Mouse (Mus musculus) forebrain, embryonic 13.5 days (tissue): ENCODE results near the gene Slc5a11. TPM values are rescaled to one million over a fixed set of nuclear protein-coding genes. Genes with fewer than 3 reads are reported as not detected.

Experiments used
- ATAC-seq: fragments of 200-750 bp; cut with Nextera tagmentation; 2 replicates; pipeline ENCODE4 v1.8.0; 2017
- H3K27ac ChIP-seq: fragments of 300-500 bp; sonication (generic); 2 replicates; pipeline ENCODE4 v1.5.1; 2015; ENCODE audit warnings: inconsistent platforms, mild to moderate bottlenecking, moderate library complexity
- H3K27me3 ChIP-seq: fragments of 300-500 bp; sonication (generic); 2 replicates; pipeline ENCODE4 v1.6.1; 2015; ENCODE audit warnings: mild to moderate bottlenecking, inconsistent platforms
- H3K36me3 ChIP-seq: fragments of 300-500 bp; sonication (generic); 2 replicates; pipeline ENCODE4 v1.6.1; 2015; ENCODE audit warnings: mild to moderate bottlenecking, inconsistent platforms; ENCODE audit not compliant: poor library complexity, severe bottlenecking
- H3K4me1 ChIP-seq: fragments of 300-500 bp; sonication (generic); 2 replicates; pipeline ENCODE4 v1.6.1; 2015; ENCODE audit warnings: inconsistent platforms
- H3K4me2 ChIP-seq: fragments of 300-500 bp; sonication (generic); 2 replicates; pipeline ENCODE4 v1.6.1; 2015; ENCODE audit warnings: inconsistent platforms, mild to moderate bottlenecking, moderate library complexity
- H3K4me3 ChIP-seq: fragments of 300-500 bp; sonication (generic); 2 replicates; pipeline ENCODE4 v1.5.1; 2015; ENCODE audit warnings: mild to moderate bottlenecking, inconsistent platforms
- H3K9ac ChIP-seq: fragments of 300-500 bp; sonication (generic); 2 replicates; pipeline ENCODE4 v1.6.1; 2015; ENCODE audit warnings: mild to moderate bottlenecking, inconsistent platforms
- H3K9me3 ChIP-seq: fragments of 300-500 bp; sonication (generic); replicated peaks from 2 replicates; pipeline ENCODE4 v1.6.1; 2016; ENCODE audit warnings: inconsistent platforms
- WGBS: fragments of 180-500 bp; shearing (Covaris S2); methylation state at CpG from one replicate; pipeline ENCODE4 v1.1.7; 2015; 5-methylcytosine and 5-hydroxymethylcytosine counted together
- polyA plus RNA-seq: library from polyadenylated mRNA; unstranded; fragments of >200 nt; fragmentation: Nextera tagmentation; extraction: Ambion mirVana; gene quantifications from 2 replicates; pipeline ENCODE4 v1.2.1, GENCODE M21; 2015

Gene Slc5a11
- polyA plus RNA-seq: not detected in 2 replicates

DNA sequence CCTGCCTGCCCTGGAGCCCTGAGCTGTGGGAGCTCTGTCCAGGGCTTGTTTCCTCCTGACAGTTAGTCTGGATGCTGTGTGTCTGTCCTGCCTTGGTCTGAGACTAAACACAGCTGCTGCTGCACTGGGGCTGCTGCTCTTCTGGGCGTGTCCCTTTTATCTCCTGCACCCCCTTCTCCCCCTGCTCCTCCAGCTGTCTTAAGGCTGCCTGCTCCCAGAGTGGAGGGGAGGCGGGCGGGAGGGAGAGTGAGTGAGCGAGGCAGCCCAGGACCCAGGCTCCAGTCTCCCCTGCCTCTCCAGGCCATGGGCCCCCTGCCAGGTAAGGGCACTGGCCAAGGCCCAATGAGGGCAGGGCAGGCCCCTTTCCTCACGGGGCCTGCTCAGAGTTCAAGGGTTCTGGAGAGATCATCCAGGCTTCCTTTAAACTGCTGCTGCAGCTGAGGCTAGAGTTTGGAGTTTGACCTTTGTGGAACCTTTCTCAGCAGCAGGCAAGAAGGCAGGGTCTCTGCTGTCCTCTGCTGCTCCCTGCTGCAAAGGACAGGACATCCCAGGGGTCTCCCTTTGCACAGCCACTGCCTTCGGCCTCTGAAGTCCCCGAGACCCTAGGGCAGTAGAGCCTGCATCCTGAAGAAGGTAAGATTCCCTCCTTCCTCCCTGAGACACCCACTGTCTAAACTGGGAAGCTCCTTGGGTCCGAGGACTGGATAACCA, at the start of gene Slc5a11:
Slc5a11 (plus strand) TSS at position 416 of the 711 bp plus-strand sequence.
- H3K9me3 ChIP-seq: no peaks in the 10 kb centered on the region
- H3K27ac ChIP-seq: no peak within 1 kb of the TSS
- peaks cover 13% of the 10 kb centered on the region; the same call in 1 of the 2 replicates for H3K4me1 ChIP-seq
- 0 out of 2 replicates have a peak, but pooled peaks have one; percentile 43 for ATAC-seq
- H3K36me3 ChIP-seq: no peaks in the 10 kb centered on the region
- no peak within 1 kb of the TSS for H3K4me3 ChIP-seq
- 0 out of 2 replicates have a peak within 1 kb of the TSS, but pooled peaks have one; percentile 2 for H3K9ac ChIP-seq
- H3K27me3 ChIP-seq: no peaks in the 10 kb centered on the region
- WGBS: 36% methylated on average over 8 of the region's 8 CpGs
- H3K4me2 ChIP-seq: no peak within 1 kb of the TSS

DNA sequence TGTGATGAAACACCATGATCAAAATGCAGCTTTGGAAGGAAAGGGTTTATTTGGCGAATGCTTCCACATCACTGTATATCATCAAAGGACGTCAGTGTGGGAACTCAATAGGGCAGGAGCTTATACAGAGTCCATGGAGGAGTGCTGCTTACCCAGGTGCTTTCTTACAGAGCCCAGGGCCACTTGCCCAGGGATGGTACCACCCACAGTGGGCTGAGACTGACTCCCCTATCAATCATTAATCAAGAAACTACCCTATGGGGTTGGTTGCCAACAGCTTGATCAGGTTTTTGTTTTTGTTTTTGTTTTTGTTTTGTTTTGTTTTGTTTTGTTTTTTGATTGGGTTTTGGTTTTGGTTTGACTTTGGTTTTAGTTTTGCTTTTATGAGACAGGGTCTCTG, 47.1 kb upstream of the Slc5a11 start:
- no peaks in the 10 kb centered on the region for H3K9me3 ChIP-seq
- no peak overlapping the region for H3K4me3 ChIP-seq
- WGBS: 90% methylated on average over 2 of the region's 2 CpGs
- H3K27ac ChIP-seq: no peak overlapping the region
- ATAC-seq: no peak
- no peaks in the 10 kb centered on the region for H3K27me3 ChIP-seq
- no peaks in the 10 kb centered on the region for H3K4me1 ChIP-seq
- H3K9ac ChIP-seq: no peak overlapping the region
- peaks cover 79% of the 10 kb centered on the region for H3K36me3 ChIP-seq
- no peak overlapping the region for H3K4me2 ChIP-seq

DNA sequence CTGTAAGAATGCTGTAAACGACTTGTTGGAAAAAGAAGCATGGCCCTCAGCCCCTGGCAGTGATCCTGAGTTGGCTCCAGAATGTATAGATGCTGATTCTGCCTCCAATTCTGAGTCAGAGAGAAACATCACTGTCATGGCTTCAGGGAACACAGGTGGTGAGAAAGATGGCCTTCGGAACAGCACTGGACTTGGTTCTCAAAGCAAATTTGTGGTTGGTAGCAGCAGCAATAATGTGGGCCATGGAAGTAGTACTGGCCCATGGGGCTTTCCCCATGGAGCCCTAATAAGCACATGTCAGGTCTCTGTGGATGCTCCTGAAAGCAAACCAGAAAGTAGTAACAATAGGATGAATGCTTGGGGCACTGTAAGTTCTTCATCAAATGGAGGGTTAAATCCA, 45.0 kb upstream of the Slc5a11 start:
- H3K9me3 ChIP-seq: no peaks in the 10 kb centered on the region
- 93% methylated on average over 2 of the region's 2 CpGs for WGBS
- H3K4me3 ChIP-seq: no peak overlapping the region
- no peak overlapping the region for H3K9ac ChIP-seq
- no peaks in the 10 kb centered on the region for H3K4me1 ChIP-seq
- H3K4me2 ChIP-seq: no peak overlapping the region
- no peak for ATAC-seq
- peaks cover 77% of the 10 kb centered on the region for H3K36me3 ChIP-seq
- H3K27me3 ChIP-seq: no peaks in the 10 kb centered on the region
- H3K27ac ChIP-seq: no peak overlapping the region

DNA sequence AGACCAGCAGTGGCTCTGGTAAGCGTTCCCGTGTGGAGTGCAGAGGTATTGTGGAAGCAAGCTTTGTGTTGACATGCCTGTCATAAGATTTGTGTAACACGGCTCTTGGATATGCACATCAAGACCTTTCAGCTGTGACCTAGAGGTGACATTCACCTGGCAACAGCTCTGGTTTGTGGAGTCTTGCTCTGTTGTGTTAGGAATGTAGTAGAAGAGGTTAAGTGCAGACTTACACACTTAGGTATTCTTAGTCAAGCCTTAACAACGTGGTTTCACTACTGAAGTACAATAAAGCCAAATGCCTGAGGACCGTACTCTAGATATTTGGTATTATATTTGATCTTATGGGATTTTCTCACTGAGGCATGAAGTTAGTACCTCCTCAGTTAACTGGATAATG, 42.5 kb upstream of the Slc5a11 start:
- Histone ChIP-seq H3K4me3 (no peak overlapping the region), H3K4me1 (no peaks in the 10 kb centered on the region), H3K4me2 (no peak overlapping the region), H3K9me3 (no peaks in the 10 kb centered on the region), H3K9ac (no peak overlapping the region), H3K27me3 (no peaks in the 10 kb centered on the region), H3K27ac (no peak overlapping the region), H3K36me3 (peaks cover 76% of the 10 kb centered on the region)
- ATAC-seq: no peak
- WGBS: 88% methylated on average over 5 of the region's 5 CpGs

DNA sequence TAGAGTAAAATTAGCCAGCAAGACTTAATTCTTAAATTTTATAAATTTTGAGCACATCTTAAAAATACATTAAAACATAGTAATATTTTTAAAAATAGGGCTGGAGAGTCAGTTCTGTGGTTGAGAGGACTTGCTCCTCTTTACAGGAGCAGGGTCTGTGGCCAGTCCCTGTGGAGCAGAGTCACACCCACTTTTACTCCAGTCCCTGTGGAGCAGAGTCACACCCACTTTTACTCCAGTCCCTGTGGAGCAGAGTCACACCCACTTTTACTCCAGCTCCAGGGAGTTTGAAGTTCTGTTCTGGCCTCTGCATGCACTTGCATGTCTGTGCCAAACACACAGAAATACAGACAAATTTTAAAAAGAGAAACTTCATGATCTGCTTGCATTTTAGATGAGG, 37.4 kb upstream of the Slc5a11 start:
- no peaks in the 10 kb centered on the region for H3K27me3 ChIP-seq
- H3K4me1 ChIP-seq: no peaks in the 10 kb centered on the region
- H3K36me3 ChIP-seq: peaks cover 84% of the 10 kb centered on the region
- H3K9ac ChIP-seq: no peak overlapping the region
- ATAC-seq: no peak
- H3K27ac ChIP-seq: no peak overlapping the region
- H3K4me3 ChIP-seq: no peak overlapping the region
- H3K9me3 ChIP-seq: no peaks in the 10 kb centered on the region
- H3K4me2 ChIP-seq: no peak overlapping the region

DNA sequence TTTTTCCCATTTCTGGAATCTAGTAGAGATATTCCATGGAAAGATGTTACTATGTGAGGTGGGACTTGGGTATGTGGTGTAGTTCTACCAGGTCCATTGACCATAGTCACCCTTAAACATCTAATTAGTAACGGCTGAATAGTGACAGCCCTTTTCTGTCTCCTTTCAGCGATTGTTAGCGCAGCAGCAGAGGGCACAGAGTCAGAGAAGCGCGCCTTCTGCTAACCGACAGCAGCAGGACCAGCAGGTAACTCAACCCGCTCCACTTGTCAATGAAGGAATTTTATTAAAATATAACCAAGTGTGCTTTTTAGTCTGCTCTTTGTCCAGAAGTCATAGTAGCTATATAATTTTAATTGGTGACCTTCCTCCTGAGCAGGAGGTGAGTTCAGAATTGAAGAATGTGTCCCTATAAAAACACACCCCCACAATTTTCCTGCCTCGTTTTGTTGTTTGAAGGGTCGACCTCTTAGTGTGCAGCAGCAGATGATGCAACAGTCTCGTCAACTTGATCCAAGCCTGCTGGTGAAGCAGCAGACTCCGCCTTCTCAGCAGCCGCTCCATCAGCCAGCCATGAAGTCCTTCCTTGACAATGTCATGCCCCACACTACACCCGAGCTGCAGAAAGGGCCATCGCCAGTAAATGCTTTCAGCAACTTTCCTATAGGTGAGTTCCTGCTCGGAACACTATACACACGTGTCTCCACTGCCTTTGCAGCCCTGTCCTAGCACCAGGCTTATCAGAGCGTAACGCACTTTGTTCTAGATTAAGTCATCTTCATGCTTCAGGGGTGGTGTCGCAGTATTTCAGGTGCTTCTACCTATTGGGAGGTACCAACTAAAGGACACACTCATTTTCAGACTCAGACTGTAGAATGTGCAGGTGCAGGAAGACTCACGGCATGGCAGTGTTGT, 32.5 kb upstream of the Slc5a11 start:
- H3K9me3 ChIP-seq: no peaks in the 10 kb centered on the region
- WGBS: 88% methylated on average over 20 of the region's 20 CpGs

DNA sequence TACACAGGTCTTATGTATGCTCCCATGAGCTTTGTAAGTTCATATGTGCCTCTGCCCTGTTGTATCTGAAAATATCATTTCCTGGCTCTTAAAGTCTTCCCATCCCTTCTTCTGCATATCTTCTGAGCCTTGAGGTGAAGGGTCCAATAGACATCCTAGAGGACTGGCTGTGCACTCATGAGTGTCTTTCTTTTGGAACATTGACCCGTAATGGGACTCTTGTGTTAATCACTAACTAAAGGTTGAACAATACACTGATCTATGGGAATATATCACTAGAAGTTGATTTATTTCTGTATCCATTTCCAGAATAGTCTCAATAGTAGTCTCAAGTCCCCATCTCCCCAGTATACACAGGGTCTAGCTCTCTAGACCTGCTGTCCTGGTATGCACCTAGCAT, 29.7 kb upstream of the Slc5a11 start:
- no peak overlapping the region for H3K27ac ChIP-seq

More for the DNA sequence above, 32.5 kb upstream of the Slc5a11 start:
- Histone ChIP-seq H3K27me3 (no peaks in the 10 kb centered on the region), H3K4me1 (no peaks in the 10 kb centered on the region), H3K4me3 (no peak overlapping the region), H3K9ac (no peak overlapping the region), H3K4me2 (no peak overlapping the region), H3K36me3 (peaks cover 93% of the 10 kb centered on the region), H3K27ac (no peak overlapping the region)
- no peak for ATAC-seq

DNA sequence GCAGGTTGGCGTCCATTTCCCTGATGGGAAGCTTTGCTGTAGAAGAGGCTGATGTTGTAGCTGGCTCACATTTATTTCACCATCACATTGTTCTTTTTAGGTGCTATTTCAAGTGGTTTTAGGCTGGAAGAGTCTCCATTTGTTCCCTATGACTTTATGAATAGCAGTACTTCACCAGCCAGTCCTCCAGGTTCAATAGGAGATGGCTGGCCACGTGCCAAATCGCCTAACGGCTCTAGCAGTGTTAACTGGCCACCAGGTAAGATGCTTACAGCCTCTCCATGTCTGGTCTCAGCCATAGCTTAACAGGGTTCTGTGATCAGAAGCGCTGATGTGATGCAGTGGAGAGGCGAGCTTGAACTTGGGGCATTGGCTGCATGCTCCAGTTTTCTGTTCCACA, 28.1 kb upstream of the Slc5a11 start:
- Histone ChIP-seq H3K4me1 (no peaks in the 10 kb centered on the region), H3K9ac (no peak overlapping the region), H3K9me3 (no peaks in the 10 kb centered on the region), H3K27ac (no peak overlapping the region), H3K4me2 (no peak overlapping the region), H3K36me3 (peaks cover 99% of the 10 kb centered on the region), H3K27me3 (no peaks in the 10 kb centered on the region), H3K4me3 (no peak overlapping the region)
- ATAC-seq: no peak
- 84% methylated on average over 6 of the region's 6 CpGs for WGBS

More for the DNA sequence above, 29.7 kb upstream of the Slc5a11 start:
- H3K4me3 ChIP-seq: no peak overlapping the region
- H3K27me3 ChIP-seq: no peaks in the 10 kb centered on the region
- H3K9me3 ChIP-seq: no peaks in the 10 kb centered on the region
- no peak overlapping the region for H3K4me2 ChIP-seq
- 97% methylated on average over 1 of the region's 1 CpGs for WGBS
- no peaks in the 10 kb centered on the region for H3K4me1 ChIP-seq
- H3K9ac ChIP-seq: no peak overlapping the region
- peaks cover 99% of the 10 kb centered on the region for H3K36me3 ChIP-seq
- no peak for ATAC-seq

DNA sequence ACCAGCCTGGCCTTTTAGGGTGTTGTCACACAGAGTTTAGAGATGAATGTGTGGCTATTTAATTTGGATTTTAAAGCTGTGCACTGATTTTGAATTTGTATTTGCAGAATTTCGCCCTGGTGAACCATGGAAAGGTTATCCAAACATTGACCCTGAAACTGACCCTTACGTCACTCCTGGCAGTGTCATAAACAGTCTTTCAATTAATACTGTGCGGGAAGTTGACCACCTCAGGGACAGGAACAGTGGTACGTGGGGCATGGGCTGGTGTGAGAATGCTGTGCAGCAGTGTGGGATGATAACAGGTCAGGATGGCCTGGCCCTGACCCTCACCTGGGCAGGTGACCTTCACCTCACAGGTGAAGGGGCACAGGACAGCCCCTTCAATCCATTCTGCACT, 27.3 kb upstream of the Slc5a11 start:
- H3K27me3 ChIP-seq: no peaks in the 10 kb centered on the region
- no peak overlapping the region for H3K9ac ChIP-seq
- no peak overlapping the region for H3K4me3 ChIP-seq
- H3K4me1 ChIP-seq: no peaks in the 10 kb centered on the region
- no peak for ATAC-seq
- H3K9me3 ChIP-seq: no peaks in the 10 kb centered on the region
- no peak overlapping the region for H3K4me2 ChIP-seq
- WGBS: 95% methylated on average over 4 of the region's 4 CpGs
- H3K27ac ChIP-seq: no peak overlapping the region
- H3K36me3 ChIP-seq: peaks cover 99% of the 10 kb centered on the region

DNA sequence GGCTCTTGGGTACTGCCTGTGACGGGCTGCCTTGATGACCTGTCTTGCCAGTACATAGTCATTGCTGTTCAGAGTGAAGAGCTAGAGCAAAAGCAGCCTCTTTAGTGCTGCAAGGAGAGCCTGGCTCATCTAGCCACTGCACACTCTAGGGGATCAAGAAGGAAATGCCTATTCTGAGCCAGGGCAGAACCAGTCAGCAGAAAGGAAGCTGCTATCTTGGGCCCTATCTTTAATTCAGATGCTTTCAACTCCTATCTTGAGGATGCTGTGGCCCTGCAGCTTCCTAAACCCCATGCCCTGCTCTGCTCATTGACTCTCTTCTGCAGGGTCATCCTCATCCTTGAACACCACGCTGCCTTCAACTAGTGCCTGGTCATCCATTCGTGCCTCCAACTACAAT, 26.1 kb upstream of the Slc5a11 start:
- Histone ChIP-seq H3K4me3 (no peak overlapping the region), H3K36me3 (peaks cover 99% of the 10 kb centered on the region), H3K27ac (no peak overlapping the region), H3K9ac (no peak overlapping the region), H3K9me3 (no peaks in the 10 kb centered on the region), H3K4me1 (no peaks in the 10 kb centered on the region), H3K4me2 (no peak overlapping the region), H3K27me3 (no peaks in the 10 kb centered on the region)
- 93% methylated on average over 3 of the region's 3 CpGs for WGBS
- ATAC-seq: no peak

DNA sequence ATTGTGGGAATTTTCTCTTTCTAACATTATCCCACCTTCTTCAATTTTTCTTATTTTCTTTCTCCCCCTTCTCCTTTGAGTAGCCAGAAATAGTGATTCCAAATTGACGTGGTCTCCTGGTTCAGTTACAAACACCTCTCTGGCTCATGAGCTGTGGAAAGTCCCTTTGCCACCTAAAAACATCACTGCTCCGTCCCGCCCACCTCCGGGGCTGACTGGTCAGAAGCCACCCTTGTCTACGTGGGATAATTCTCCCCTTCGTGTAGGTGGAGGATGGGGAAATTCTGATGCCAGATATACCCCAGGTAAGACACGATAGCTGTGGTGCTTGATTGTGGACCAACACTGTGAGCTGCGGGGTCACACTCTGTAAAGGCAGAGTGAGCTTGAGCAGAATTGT, 24.8 kb upstream of the Slc5a11 start:
- Histone ChIP-seq H3K27me3 (no peaks in the 10 kb centered on the region), H3K4me3 (no peak overlapping the region), H3K36me3 (peaks cover 96% of the 10 kb centered on the region), H3K4me2 (no peak overlapping the region), H3K9me3 (no peaks in the 10 kb centered on the region), H3K9ac (no peak overlapping the region), H3K27ac (no peak overlapping the region), H3K4me1 (no peaks in the 10 kb centered on the region)
- 97% methylated on average over 8 of the region's 8 CpGs for WGBS
- no peak for ATAC-seq

DNA sequence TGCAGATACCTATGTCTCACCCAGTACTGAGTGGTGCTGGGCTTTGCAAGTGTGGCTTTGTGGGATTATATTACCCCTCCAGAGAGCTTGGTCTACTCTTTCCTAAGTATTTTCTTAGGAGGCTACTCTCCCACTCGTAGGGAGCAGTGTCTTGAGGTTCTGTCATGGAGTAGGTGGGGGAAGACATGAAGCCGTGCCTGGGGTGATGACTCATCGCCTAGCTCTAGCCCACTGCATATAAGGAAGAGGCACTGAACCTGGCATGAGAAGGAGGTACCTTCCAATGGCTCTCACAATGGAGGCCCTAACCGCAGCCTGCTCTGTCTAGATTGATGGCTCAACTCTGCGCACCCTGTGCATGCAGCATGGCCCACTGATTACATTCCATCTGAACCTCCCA, 22.8 kb upstream of the Slc5a11 start:
- Histone ChIP-seq H3K36me3 (peaks cover 91% of the 10 kb centered on the region), H3K9ac (no peak overlapping the region), H3K4me2 (no peak overlapping the region), H3K4me1 (no peaks in the 10 kb centered on the region), H3K4me3 (no peak overlapping the region), H3K9me3 (no peaks in the 10 kb centered on the region), H3K27me3 (no peaks in the 10 kb centered on the region), H3K27ac (no peak overlapping the region)
- WGBS: 95% methylated on average over 5 of the region's 5 CpGs
- no peak for ATAC-seq
